Mouse (Mus musculus) brain, embryonic 18.5 days (tissue): Measurements from ENCODE around the gene Fam133b.
"Not testable (repeated sequence)": the region's sequence is repeated elsewhere in the genome, so short reads cannot be mapped to it uniquely, and the experiment has no call there.

Experiments
- DNase-seq: peaks from one replicate; pipeline ENCODE4 v3.0.0-alpha.2; 2012; ENCODE audit warnings: low read depth, low spot score

Fam133b gene

GRCm38 (mm10) chr5:3600298-3600697, 56.7 kb downstream of the Fam133b start:
- no peak for DNase-seq

GRCm38 (mm10) chr5:3600790-3601189, 57.2 kb downstream of the Fam133b start:
- no peak for DNase-seq

GRCm38 (mm10) chr5:3607114-3607513, 63.5 kb downstream of the Fam133b start:
- DNase-seq: no peak

- DNase-seq: no peak
Measured at GRCm38 (mm10) chr5:3609241-3609640, 65.6 kb downstream of the Fam133b start.

- DNase-seq: not testable (repeated sequence)
Measured at GRCm38 (mm10) chr5:3611835-3612234, 68.2 kb downstream of the Fam133b start.
